Mouse (Mus musculus): Measurements from ENCODE around the gene Serhl.

DNA sequence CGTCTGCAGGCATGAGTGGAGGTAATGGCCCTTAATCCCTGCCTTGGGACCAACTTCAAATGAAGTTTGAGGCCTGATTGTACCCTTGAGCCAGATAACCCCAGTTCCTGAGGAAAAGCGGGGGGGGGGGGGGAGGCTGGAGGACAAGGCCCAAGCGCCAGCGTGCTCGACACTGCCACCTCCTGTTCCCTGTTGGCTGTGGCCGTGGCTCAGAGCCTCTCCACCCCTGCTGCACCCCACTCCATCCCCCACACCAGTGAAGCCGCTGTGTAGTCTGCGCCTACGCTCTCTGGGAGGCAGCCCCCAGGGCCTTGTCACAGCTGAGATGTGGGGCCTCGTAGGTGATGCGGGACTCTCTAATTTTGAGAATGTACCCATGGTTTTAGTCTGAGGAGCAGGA is 23.6 kb downstream of the Serhl start:
- TF ChIP-seq CTCF (IDR thresholded peaks at IDR 0.05; ENCODE audit: control insufficient read depth, insufficient read depth, low read length) (peak; percentile 61), POLR2A (IDR thresholded peaks at IDR 0.05; ENCODE audit: borderline replicate concordance, control insufficient read depth, low read depth, low read length) (no peak)

Measured in bone marrow, adult 2 months (tissue).